Mouse (Mus musculus) heart, postnatal 4 days (tissue): ENCODE measurements around the gene Ybey. TPM values are rescaled to one million over a fixed set of nuclear protein-coding genes. Genes with fewer than 3 reads are reported as not detected.
A peak's percentile ranks its signal among the peaks of the same experiment; 100 is the strongest.

Source experiments
- DNase-seq: peaks from one replicate; pipeline ENCODE4 v3.0.0; 2021
- total RNA-seq, 2 experiments: library from RNA; stranded (reverse); gene quantifications; 2 replicates each; pipeline ENCODE4 v1.2.3; 2021

The Ybey gene
- total RNA-seq, 2 experiments from 2014 or later: 3.2 TPM

- DNase-seq: peak; percentile 98
These were observed 26.5 kb downstream of the Ybey start, which contains the start of gene Pcnt for GRCm38 (mm10) chr10:76442178-76443088. Pcnt (minus strand) TSS chr10:76442786.

DNA sequence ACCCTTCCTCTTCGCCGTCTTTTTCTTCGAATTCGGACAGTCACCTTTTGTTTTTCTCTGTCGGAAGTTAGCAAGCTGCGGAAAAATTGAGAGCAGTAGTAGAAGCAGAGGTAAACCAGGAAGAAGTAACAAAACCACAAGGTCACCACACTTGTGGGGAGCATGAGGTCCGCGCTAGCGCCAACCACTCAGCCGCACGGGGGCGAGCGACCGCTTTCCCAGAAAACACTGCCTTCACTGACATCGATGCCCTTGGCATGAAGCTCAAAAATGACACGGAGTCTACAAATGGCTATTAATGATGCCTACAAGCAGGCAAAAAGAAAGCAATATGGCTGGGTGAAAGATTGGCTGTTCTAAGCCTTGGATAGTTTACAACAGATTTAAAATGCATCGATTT lies 28.6 kb downstream of the Ybey start, which contains the start of gene AC141477.1:
Gene AC141477.1 (minus strand): TSS at position 164 of the 400 bp plus-strand sequence.
- DNase-seq: no peak

DNA sequence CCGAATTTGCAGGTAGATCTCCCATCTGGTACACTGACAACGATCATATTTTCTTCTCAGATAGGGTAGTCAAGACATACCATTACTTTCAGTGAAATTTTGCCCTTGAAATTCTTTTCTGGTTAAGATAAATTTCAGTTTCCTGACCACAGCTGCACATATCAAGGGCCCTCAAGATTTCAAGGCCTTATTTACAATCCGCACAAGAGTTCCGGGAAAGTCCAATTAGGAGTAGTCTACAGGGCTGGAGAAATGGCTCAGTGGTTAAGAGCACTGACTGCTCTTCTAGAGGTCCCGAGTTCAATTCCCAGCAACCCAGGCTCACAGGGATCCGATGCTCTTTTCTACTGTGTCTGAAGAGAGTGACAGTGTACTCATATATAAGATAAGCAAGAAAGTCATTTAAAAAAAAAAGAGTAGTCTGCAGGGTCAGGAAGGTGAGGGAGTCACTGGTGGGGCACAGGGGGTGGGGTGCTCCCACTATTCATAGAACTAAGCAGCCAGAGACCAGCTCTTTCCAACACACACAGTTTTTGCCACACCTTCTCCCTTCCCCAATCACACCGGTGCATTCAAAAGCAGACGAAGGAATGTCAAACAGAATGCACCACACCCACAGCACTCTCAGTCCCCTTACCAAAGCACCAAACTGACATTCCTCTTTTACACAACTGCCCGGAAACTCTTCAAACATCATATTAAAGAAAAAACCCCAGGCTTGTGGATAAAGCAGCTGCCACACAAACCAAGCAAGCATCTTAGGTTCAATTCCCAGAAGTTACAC lies 29.6 kb downstream of the Ybey start:
- no peak for DNase-seq

DNA sequence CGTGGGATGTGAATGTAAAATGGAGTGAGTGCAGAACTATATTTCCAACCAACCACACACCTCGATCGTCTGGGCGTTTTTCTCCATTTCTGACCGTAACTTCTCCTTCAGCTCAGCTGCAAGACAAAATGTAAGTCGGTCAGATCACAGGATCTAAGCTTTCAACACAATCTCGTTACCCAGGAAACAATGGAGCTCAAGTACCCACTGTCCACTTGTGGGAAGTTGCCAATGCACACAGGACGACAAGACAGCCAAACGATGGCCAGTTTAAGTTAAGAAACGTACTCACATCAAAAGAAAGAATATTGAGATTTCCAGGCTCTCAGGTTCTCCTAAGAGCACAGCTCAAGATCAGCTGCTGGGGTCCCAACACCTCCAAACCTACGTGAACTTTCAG lies 35.0 kb downstream of the Ybey start:
- no peak for DNase-seq

- DNase-seq: no peak
These were observed 43.2 kb downstream of the Ybey start for GRCm38 (mm10) chr10:76425674-76426073.

DNA sequence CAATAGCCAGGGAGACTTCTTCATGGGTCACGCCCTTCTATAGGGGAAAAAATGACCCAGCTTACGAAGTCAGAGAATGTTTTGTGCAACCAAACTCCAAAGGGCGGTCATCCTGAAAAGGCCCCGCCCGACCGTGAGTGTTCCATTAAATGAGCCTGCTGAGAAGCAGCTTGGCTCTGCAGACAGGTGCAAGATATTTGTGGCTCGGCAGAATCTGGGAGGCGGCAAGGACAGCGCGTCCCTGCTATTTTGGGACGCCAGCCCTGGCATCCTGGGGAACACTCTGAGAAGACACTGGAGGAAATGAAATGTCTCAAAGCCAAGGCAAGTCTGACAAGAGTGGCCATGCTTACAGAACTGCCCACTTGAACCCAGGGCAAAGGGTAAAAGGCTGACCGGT lies 52.1 kb downstream of the Ybey start:
- peak; percentile 63 for DNase-seq

Other genes starting within 250 kb of the Ybey start
- gene Prmt2, start 231.2 kb downstream of the Ybey start, total RNA-seq: 10 to 100 TPM; 23.8 to 26.5 TPM
- 1 to 10 TPM; 1.2 to 1.9 TPM for gene S100b, start 215.3 kb downstream of the Ybey start, total RNA-seq
- 10 to 100 TPM; 28.4 to 31.6 TPM for gene Dip2a, start 123.8 kb downstream of the Ybey start, total RNA-seq
- not detected for gene AC141477.1, start 28.7 kb downstream of the Ybey start, total RNA-seq
- gene Pcnt, start 26.3 kb downstream of the Ybey start, total RNA-seq: 10 to 100 TPM; 27.1 TPM
- not detected for gene 2610028H24Rik, start 20.0 kb downstream of the Ybey start, total RNA-seq
- 10 to 100 TPM; 33.0 to 37.5 TPM for gene Mcm3ap, start 187 bp downstream of the Ybey start, total RNA-seq
- 10 to 100 TPM; 16.8 to 17.2 TPM for gene Lss, start 62.5 kb upstream of the Ybey start, total RNA-seq
- not detected for gene Spatc1l, start 93.2 kb upstream of the Ybey start, total RNA-seq
- under 1 TPM; 0.88 TPM for gene Ftcd, start 106.5 kb upstream of the Ybey start, total RNA-seq
- 100 to 1,000 TPM; 201 to 217 TPM for gene Col6a2, start 154.5 kb upstream of the Ybey start, total RNA-seq